Mouse (Mus musculus) lung, postnatal 36 days (tissue): ENCODE results near the gene Mrps17.

Experiments used
- DNase-seq: peaks from one replicate; pipeline ENCODE4 v3.0.0; 2022; ENCODE audit warnings: mixed read lengths

Gene Mrps17

GRCm38 (mm10) chr5:129742903-129743488, 27.7 kb downstream of the Mrps17 start:
- no peak for DNase-seq

GRCm38 (mm10) chr5:129744050-129744449, 28.8 kb downstream of the Mrps17 start:
- no peak for DNase-seq

- no peak for DNase-seq
Measured at GRCm38 (mm10) chr5:129756886-129757285, 41.6 kb downstream of the Mrps17 start.

- DNase-seq, result no peak
Measured at GRCm38 (mm10) chr5:129759929-129760480, 44.7 kb downstream of the Mrps17 start.

GRCm38 (mm10) chr5:129761865-129762540, 46.7 kb downstream of the Mrps17 start:
- no peak for DNase-seq

GRCm38 (mm10) chr5:129770443-129771355, 55.4 kb downstream of the Mrps17 start:
- no peak for DNase-seq
